Mouse (Mus musculus): ENCODE data around the gene Unc13c.

GRCm38 (mm10) chr9:73987236-73987635, 18.5 kb upstream of the Unc13c start:
- TF ChIP-seq POLR2A (IDR thresholded peaks at IDR 0.05; ENCODE audit: borderline replicate concordance, control insufficient read depth, low read depth, low read length) (no peak), CTCF (IDR thresholded peaks at IDR 0.05; ENCODE audit: control insufficient read depth, insufficient read depth, low read length) (no peak)
